Mouse (Mus musculus) heart, embryonic 12.5 days (tissue): Measurements from ENCODE around the gene Krt33a. TPM values are rescaled to one million over a fixed set of nuclear protein-coding genes. Genes with fewer than 3 reads are reported as not detected.

Experiments used
- ATAC-seq: fragments of 200-750 bp; cut with Nextera tagmentation; 2 replicates; pipeline ENCODE4 v1.8.0; 2017; ENCODE audit warnings: moderate TSS enrichment, moderate library complexity; ENCODE audit not compliant: insufficient number of reproducible peaks, low FRiP score
- H3K27ac ChIP-seq: fragments of 300-500 bp; sonication (generic); 2 replicates; pipeline ENCODE4 v1.5.1; 2016; ENCODE audit warnings: mild to moderate bottlenecking, moderate library complexity; ENCODE audit not compliant: poor library complexity, severe bottlenecking
- H3K27me3 ChIP-seq: fragments of 300-500 bp; sonication (generic); replicated peaks from 2 replicates; pipeline ENCODE4 v1.6.1; 2016; ENCODE audit warnings: mild to moderate bottlenecking, moderate library complexity
- H3K36me3 ChIP-seq: fragments of 300-500 bp; sonication (generic); 2 replicates; pipeline ENCODE4 v1.6.1; 2016; ENCODE audit warnings: mild to moderate bottlenecking, moderate library complexity
- H3K4me1 ChIP-seq: fragments of 300-500 bp; sonication (generic); replicated peaks from 2 replicates; pipeline ENCODE4 v1.6.1; 2016; ENCODE audit warnings: mild to moderate bottlenecking
- H3K4me2 ChIP-seq: fragments of 300-500 bp; sonication (generic); 2 replicates; pipeline ENCODE4 v1.6.1; 2016; ENCODE audit warnings: mild to moderate bottlenecking, moderate library complexity
- H3K4me3 ChIP-seq: fragments of 300-500 bp; sonication (generic); 2 replicates; pipeline ENCODE4 v1.5.1; 2016; ENCODE audit warnings: mild to moderate bottlenecking
- H3K9ac ChIP-seq: fragments of 300-500 bp; sonication (generic); 2 replicates; pipeline ENCODE4 v1.6.1; 2016; ENCODE audit warnings: mild to moderate bottlenecking, moderate library complexity
- H3K9me3 ChIP-seq: fragments of 300-500 bp; sonication (generic); replicated peaks from 2 replicates; pipeline ENCODE4 v1.6.1; 2016; ENCODE audit warnings: mild to moderate bottlenecking, moderate library complexity
- WGBS: fragments of 180-500 bp; shearing (Covaris S2); methylation state at CpG from one replicate; pipeline ENCODE4 v1.1.7; 2016; 5-methylcytosine and 5-hydroxymethylcytosine counted together
- polyA plus RNA-seq: library from polyadenylated mRNA; unstranded; fragments of >200 nt; fragmentation: Nextera tagmentation; extraction: Ambion mirVana; gene quantifications from 2 replicates; pipeline ENCODE4 v1.2.1, GENCODE M21; 2016

Gene Krt33a
- polyA plus RNA-seq = not detected in 2 replicates

DNA sequence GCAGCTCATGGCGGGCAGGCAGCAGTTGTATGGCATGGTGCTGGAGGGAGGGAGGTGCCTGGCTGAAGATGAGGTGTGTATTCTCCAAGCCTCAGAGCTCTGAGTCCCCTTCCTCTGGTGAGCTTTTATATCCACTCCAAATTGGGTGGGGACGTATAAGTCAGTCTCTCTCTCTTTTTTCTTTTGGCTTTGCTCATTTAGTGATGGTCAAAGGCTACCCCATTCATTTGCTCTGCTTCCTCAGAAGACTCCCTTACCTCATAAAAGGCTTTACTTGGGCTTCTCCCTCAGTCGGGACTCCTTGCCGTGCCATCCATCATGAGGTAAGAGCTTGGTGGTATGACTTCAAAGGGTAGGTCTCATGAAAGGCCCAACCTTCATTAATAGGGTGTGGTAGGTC, at the start of gene Krt33a:
Gene Krt33a, minus strand, starts transcription at position 101 of the 400 bp plus-strand sequence.
- no peaks in the 10 kb centered on the region for H3K36me3 ChIP-seq
- H3K4me3 ChIP-seq = no peak within 1 kb of the TSS
- 68% methylated on average over 4 of the region's 4 CpGs for WGBS
- no peaks in the 10 kb centered on the region for H3K9me3 ChIP-seq
- no peaks in the 10 kb centered on the region for H3K27me3 ChIP-seq
- no peak within 1 kb of the TSS for H3K4me2 ChIP-seq
- H3K27ac ChIP-seq = no peak within 1 kb of the TSS
- H3K4me1 ChIP-seq = no peaks in the 10 kb centered on the region
- no peak for ATAC-seq
- no peak within 1 kb of the TSS for H3K9ac ChIP-seq

DNA sequence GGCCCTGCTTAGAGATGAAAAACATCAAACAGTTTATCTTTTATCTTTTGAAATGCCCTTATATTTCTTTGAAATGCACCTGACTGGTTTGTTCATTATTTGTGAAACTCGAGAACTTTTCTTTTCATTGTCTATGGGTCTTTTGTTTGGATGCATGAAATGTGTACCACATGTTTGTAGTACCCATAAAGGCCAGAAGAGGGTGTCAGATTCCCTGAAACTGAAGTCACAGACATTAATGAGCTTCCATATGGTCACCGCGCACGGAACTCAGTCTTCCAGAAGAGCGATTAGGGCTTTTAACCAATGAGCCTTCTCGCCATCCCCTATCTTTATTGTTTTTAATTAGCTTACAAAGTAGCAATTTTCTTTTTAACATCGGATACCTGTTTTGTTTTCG, 42.9 kb upstream of the Krt33a start:
- H3K36me3 ChIP-seq = no peaks in the 10 kb centered on the region
- H3K9ac ChIP-seq = no peak overlapping the region
- H3K27ac ChIP-seq = no peak overlapping the region
- H3K9me3 ChIP-seq = no peaks in the 10 kb centered on the region
- ATAC-seq = no peak
- H3K4me2 ChIP-seq = no peak overlapping the region
- no peaks in the 10 kb centered on the region for H3K27me3 ChIP-seq
- WGBS = 73% methylated on average over 8 of the region's 8 CpGs
- no peak overlapping the region for H3K4me3 ChIP-seq
- H3K4me1 ChIP-seq = no peaks in the 10 kb centered on the region

DNA sequence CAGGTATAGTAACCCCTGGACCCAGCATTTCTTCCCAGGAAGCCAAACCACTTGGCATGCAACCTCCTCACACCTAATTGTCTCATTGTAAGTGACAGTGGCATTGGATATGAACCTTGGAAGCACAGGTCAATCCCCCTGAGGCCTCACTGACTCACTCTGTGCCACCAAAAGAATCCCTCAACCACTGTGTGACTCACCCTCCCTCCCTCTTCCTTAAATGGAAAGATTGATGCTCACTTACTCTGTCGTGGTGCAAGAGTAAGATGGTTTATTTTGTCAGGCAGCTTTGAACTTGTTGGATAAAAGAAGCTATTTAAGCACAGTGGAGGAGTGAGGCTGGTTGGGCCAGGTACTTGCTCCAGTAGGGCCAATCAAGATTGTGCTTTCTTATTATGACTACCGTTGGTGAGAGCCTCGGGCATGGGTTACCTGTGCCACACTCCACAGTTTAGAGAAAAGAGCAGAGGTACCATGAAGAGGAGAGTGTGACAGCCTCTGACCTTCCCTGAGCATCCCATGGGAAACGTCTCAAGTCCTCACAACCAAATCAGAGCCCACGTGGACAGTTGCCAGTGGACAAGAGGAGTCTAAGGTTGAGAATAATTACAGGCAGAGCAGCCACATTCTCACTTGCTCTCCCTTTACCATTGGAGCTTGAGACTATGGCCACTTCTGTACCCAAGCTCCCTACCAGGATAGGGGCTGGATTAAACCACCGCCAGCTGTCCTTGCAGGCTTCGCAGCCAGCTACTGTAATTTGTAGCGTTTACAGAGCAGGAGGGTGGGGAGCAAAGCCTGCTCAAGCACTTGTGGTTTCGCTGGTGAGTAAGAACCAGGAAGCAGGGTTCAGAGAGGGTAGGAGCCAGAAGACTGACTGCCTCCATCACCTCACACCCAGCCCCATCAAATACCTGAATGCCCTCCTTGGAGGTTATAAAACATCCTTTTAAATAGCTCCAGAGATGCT, 40.0 kb upstream of the Krt33a start:
- no peaks in the 10 kb centered on the region for H3K9me3 ChIP-seq
- no peaks in the 10 kb centered on the region for H3K36me3 ChIP-seq
- no peak for ATAC-seq
- H3K27ac ChIP-seq = no peak overlapping the region
- no peak overlapping the region for H3K9ac ChIP-seq
- no peak overlapping the region for H3K4me2 ChIP-seq
- 63% methylated on average over 9 of the region's 9 CpGs for WGBS
- no peak overlapping the region for H3K4me3 ChIP-seq
- no peaks in the 10 kb centered on the region for H3K4me1 ChIP-seq
- no peaks in the 10 kb centered on the region for H3K27me3 ChIP-seq

DNA sequence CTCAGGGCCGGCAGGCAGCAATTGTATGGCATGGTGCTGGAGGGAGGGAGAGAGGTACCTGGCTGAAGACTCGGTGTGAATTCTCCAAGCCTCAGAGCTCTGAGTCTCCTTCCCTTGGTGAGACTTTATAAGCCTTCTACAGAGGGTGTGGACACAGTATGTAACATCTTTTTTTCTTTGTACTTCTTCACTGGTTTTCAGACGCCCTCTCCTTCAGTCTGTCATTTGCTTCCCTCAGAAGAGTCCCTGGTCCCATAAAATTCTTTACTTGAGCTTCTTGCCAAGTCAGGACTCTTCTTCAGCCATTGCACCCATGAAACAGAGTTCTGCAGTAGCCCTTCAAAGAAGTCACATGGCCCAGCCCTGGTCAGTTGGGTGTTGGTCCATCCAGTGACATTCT, 34.4 kb upstream of the Krt33a start, which contains the start of gene Krt31:
Gene Krt31, minus strand, starts transcription at position 101 of the 400 bp plus-strand sequence.
- H3K4me2 ChIP-seq = no peak within 1 kb of the TSS
- no peaks in the 10 kb centered on the region for H3K36me3 ChIP-seq
- no peak within 1 kb of the TSS for H3K9ac ChIP-seq
- H3K27ac ChIP-seq = no peak within 1 kb of the TSS
- no peak within 1 kb of the TSS for H3K4me3 ChIP-seq
- H3K4me1 ChIP-seq = peaks cover 10% of the 10 kb centered on the region
- 67% methylated on average over 3 of the region's 3 CpGs for WGBS
- no peaks in the 10 kb centered on the region for H3K9me3 ChIP-seq
- no peaks in the 10 kb centered on the region; the same call in 1 of the 2 replicates for H3K27me3 ChIP-seq
- no peak for ATAC-seq

DNA sequence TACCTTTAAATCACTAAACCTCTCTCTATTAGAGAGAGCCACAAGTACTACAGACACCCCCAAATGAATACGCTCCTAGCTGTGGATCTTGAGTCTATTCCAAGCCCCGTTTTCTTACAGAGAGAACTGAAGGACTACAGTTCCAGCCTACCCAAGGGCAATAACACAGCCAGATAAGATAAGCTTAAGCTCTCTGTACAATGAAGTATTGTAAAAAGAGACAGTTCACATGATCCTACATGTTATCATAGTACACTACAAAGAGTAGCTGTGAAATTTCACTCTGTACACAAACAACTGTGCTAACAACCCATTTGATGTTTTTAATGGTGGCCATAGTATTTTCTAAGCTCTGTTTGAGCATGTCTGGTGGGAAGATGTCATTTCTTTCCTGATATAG, 31.2 kb upstream of the Krt33a start:
- Histone ChIP-seq H3K4me2 (no peak overlapping the region), H3K27ac (no peak overlapping the region), H3K4me1 (peaks cover 10% of the 10 kb centered on the region)

DNA sequence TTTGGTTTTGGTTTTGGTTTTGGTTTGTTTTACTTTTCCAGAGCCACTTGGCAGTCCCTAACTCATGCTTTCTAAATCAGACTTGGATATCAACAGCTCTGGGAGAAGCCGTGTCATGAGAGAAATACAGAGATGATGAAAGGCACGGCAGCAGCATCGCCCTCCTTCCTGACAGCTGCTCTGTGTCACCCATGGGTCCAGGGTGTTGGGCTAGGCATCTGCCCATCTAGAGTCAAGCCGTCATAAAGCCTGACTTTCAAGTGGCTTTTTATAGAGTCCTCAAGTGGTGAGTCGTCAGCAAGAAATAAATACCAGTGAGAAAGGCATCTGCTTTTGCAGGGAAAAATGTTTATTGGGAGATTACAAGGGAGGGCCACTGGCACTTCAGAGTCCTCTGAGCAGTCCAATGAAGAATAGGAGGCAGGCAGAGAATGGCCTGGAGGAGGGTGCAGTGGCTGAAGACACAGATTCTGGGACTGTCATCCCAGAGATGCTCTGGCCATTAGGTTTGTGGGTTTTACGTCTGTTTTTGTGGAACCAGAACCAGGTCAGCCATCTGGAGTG, 30.4 kb upstream of the Krt33a start:
- Histone ChIP-seq H3K36me3 (no peaks in the 10 kb centered on the region), H3K9me3 (no peaks in the 10 kb centered on the region), H3K4me2 (peak overlapping the region; percentile 17), H3K27ac (no peak overlapping the region), H3K27me3 (no peaks in the 10 kb centered on the region; the same call in 1 of the 2 replicates), H3K4me1 (peaks cover 10% of the 10 kb centered on the region), H3K9ac (no peak overlapping the region), H3K4me3 (no peak overlapping the region)
- no peak for ATAC-seq
- 34% methylated on average over 6 of the region's 6 CpGs for WGBS

More for the DNA sequence above, 31.2 kb upstream of the Krt33a start:
- Histone ChIP-seq H3K9me3 (no peaks in the 10 kb centered on the region), H3K9ac (no peak overlapping the region), H3K36me3 (no peaks in the 10 kb centered on the region), H3K4me3 (no peak overlapping the region), H3K27me3 (no peaks in the 10 kb centered on the region; the same call in 1 of the 2 replicates)
- WGBS = 41% methylated on average over 2 of the region's 2 CpGs
- ATAC-seq = no peak

DNA sequence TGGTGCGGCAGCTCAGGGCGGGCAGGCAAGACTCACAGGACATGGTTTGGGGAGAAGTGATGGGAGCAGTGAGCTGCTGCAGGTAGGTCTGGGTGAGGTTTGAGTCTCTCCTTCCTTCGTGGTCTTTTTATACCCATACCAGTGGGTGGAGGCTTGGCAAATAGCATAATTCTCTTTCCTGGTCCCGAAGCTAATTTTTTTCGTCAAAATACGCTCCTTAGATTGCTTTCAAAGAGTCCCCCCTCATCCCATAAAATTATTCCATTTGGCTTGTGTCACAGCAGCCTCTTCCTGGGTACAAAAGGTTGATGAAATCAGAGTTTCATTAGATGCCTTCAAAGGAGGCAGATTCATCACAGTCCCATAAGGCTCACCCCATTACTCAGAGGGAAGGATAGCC, 25.4 kb upstream of the Krt33a start, which contains the start of gene Krt34:
Gene Krt34, minus strand, starts transcription at position 101 of the 400 bp plus-strand sequence.
- 84% methylated on average over 6 of the region's 6 CpGs for WGBS
- H3K9ac ChIP-seq = no peak within 1 kb of the TSS
- no peak for ATAC-seq
- peaks cover 3% of the 10 kb centered on the region; the same call in 1 of the 2 replicates for H3K4me1 ChIP-seq
- H3K4me2 ChIP-seq = no peak within 1 kb of the TSS
- H3K9me3 ChIP-seq = no peaks in the 10 kb centered on the region
- no peaks in the 10 kb centered on the region for H3K36me3 ChIP-seq
- no peak within 1 kb of the TSS for H3K4me3 ChIP-seq
- no peak within 1 kb of the TSS for H3K27ac ChIP-seq
- H3K27me3 ChIP-seq = no peaks in the 10 kb centered on the region

DNA sequence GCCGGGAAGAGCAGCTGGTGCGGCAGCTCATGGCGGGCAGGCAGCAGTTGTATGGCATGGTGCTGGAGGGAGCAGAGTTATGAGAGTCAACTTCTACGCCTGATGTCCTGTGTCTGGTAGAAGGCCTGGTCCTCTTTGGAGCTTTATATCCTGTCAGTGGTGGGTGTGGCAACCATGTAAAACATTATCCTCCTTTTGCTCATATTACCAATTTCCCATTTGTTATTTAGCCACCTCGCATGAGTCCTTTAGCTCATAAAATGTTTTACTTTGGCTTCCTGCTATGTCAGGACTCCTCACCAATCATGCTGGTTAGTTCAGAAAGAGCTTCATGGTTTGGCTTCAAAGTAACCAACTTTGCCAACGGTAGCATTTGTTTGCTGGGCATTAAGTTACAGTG, 13.8 kb upstream of the Krt33a start, which contains the start of gene Krt33b:
Gene Krt33b, minus strand, starts transcription at position 101 of the 400 bp plus-strand sequence.
- Histone ChIP-seq H3K27me3 (no peaks in the 10 kb centered on the region), H3K4me1 (no peaks in the 10 kb centered on the region), H3K9me3 (no peaks in the 10 kb centered on the region), H3K27ac (no peak within 1 kb of the TSS), H3K36me3 (no peaks in the 10 kb centered on the region), H3K4me3 (no peak within 1 kb of the TSS), H3K4me2 (no peak within 1 kb of the TSS), H3K9ac (no peak within 1 kb of the TSS)
- no peak for ATAC-seq
- 80% methylated on average over 6 of the region's 6 CpGs for WGBS

DNA sequence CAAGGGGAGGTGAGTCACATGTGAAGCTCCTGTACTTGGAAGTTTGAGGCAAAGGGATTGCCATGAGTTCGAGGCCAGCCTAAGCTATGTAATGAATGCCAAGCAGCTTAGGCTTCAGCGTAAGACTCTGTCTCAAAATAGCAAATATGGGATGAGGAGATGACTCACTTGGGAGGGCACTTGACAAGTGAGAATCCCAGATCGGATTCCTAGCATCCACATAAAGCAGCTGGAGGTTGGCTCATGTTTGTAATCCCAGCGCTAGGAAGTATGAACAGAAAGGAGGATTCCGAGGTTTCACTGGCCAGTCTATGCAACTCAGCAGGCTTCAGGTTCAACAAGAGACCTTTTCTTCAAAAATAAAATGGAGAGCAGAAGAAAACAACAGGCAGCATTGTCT, 5.4 kb upstream of the Krt33a start:
- WGBS = 47% methylated on average over 5 of the region's 5 CpGs
- H3K4me2 ChIP-seq = no peak overlapping the region
- no peak for ATAC-seq
- H3K27ac ChIP-seq = no peak overlapping the region
- H3K36me3 ChIP-seq = no peaks in the 10 kb centered on the region
- H3K9ac ChIP-seq = no peak overlapping the region
- H3K27me3 ChIP-seq = no peaks in the 10 kb centered on the region
- no peak overlapping the region for H3K4me3 ChIP-seq
- no peaks in the 10 kb centered on the region for H3K4me1 ChIP-seq
- no peaks in the 10 kb centered on the region for H3K9me3 ChIP-seq

DNA sequence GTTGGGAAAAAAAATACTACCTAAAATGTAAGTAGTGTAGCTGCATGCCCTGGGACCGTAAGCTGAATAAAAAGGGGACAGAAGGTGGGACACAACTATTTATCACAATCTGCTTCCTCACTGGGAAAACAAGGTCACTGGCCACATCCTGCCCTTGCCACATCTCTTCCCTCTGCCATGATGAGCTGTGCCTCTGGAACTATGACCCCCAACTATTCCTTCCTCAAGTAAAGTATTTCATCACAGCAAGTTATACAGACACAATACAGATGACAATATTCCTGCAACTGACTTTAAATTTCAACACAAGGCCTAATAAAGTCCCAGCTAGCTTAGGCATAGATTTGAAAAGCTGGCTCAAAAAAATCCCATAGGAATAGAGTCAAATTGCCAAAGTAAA, 3.5 kb upstream of the Krt33a start:
- H3K36me3 ChIP-seq = no peaks in the 10 kb centered on the region
- no peak for ATAC-seq
- WGBS = 69% methylated on average over 1 of the region's 1 CpGs
- H3K4me1 ChIP-seq = no peaks in the 10 kb centered on the region
- no peaks in the 10 kb centered on the region for H3K27me3 ChIP-seq
- H3K27ac ChIP-seq = no peak overlapping the region
- H3K4me3 ChIP-seq = no peak overlapping the region
- no peak overlapping the region for H3K4me2 ChIP-seq
- H3K9me3 ChIP-seq = no peaks in the 10 kb centered on the region
- no peak overlapping the region for H3K9ac ChIP-seq

DNA sequence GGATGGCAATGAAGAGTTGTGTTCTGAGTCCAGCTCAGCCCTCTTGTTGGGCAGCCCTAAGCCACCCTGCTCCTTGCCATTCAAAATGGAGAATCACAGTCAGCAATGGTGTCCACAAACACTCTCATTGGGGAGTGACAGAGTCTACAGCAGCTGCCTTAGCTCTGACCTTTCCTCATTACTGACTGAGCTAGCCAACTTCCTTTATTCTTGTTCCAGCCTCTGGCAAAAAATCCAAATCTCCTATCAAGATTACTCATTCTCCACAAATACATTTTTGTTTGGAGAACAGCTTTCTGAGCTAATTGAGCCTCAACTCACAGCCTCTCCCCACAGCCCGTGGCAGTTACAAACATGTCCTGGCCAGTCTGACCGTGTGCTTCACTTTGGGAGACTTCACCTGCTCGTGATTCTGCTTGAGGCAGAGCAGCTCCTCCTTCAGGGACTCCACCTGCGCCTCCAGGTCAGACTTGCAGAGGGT, 2.3 kb downstream of the Krt33a start:
- Histone ChIP-seq H3K27ac (no peak overlapping the region), H3K27me3 (no peaks in the 10 kb centered on the region), H3K4me2 (no peak overlapping the region), H3K4me1 (no peaks in the 10 kb centered on the region), H3K9me3 (no peaks in the 10 kb centered on the region), H3K36me3 (no peaks in the 10 kb centered on the region), H3K4me3 (no peak overlapping the region), H3K9ac (no peak overlapping the region)
- 64% methylated on average over 4 of the region's 4 CpGs for WGBS
- no peak for ATAC-seq
